Mouse (Mus musculus) spleen, adult 12 weeks (tissue): ENCODE data around the gene Taf6.

Source experiments
- DNase-seq: peaks from one replicate; pipeline ENCODE4 v3.0.0; 2022; ENCODE audit warnings: low spot score

Gene Taf6

GRCm38 (mm10) chr5:138171695-138172491 is 15.4 kb downstream of the Taf6 start, which contains the start of the genes Ap4m1 and Mcm7:
Gene Ap4m1 (plus strand): TSS chr5:138172002.
Gene Mcm7 (minus strand): TSS chr5:138172422.
- peak; percentile 86 for DNase-seq

GRCm38 (mm10) chr5:138170936-138171561 is 16.2 kb downstream of the Taf6 start:
- DNase-seq, result peak; percentile 92

DNA sequence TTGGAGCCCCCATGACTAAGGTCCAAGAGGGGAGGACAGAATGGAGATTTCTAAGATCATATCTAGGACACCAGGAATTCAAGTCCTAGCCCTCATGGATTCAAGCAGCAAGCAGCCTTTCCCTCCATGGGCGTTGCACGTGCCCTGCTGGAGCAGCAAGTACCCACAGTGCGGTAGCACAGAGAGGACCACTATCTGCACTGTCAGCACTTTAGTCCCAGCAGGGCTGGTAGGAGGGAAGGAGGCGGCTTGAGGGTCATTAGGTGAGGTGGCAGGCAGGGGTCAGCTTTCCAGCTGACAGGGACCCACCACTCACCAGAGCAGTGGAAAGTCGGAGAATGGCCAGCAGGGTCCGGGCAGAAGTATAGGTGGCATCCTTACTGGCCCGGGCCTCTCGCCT is 21.7 kb downstream of the Taf6 start:
- DNase-seq, result no peak

- no peak for DNase-seq
Measured at GRCm38 (mm10) chr5:138163610-138164009, 23.6 kb downstream of the Taf6 start.

GRCm38 (mm10) chr5:138163046-138163445 is 24.2 kb downstream of the Taf6 start:
- no peak for DNase-seq

GRCm38 (mm10) chr5:138160842-138161665 is 26.2 kb downstream of the Taf6 start, which contains the start of gene Cops6:
Gene Cops6 (plus strand): TSS chr5:138161071.
- peak; percentile 92 for DNase-seq

GRCm38 (mm10) chr5:138160224-138160762 is 27.0 kb downstream of the Taf6 start:
- DNase-seq, result no peak

- peak; percentile 73 for DNase-seq
Measured at GRCm38 (mm10) chr5:138155443-138155976, 31.7 kb downstream of the Taf6 start, which contains the start of gene Zfp113. Gene Zfp113 (minus strand): TSS chr5:138155744.

DNA sequence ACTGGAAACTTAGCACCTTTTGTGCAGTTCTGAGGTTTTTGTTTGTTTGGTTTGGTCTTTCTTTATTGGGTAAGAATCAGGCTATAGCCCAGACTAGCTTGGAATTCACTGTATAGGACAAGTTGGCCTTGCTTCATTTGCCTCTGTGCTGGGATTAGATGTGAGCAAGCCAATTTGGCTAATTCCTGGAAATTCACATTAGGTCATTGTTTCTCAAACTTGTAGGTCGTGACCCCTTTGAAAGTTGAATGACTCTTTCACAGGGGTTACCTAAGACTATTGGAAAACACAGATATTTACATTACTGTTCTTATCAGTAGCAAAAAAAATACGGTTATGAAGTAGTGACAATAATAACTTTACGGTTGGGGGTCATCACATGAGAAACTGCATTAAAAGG is 32.9 kb downstream of the Taf6 start:
- no peak for DNase-seq

- no peak for DNase-seq
Measured at GRCm38 (mm10) chr5:138138585-138138984, 48.7 kb downstream of the Taf6 start.

DNA sequence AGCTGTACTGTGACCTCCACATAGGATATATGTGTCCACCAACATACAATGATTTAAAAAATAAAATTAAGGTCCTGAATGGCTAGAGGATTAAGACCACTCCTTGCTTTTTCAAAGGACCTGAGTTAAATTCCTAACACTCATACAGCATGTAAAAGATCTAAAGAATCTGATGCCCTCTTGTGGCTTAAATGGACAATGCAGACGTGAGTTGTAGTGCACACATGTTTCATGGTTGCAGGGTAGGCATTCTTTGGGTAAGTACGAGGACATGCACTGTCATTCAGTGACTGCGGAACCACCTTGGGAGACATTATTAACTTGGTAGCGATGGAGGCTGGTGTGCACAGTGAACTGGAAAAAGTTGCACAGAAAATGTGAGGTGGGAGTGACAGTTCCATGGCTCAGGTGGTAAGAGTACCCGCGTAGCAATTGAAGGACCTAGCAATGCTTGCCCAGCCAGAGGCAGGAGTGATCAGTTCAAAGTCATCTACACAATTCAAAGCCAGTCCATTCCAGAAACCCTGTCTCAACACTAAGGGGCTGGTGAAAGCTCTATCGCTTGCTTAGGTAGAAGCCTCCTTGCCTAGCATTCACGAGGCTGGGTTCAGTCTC is 49.2 kb downstream of the Taf6 start:
- no peak for DNase-seq

- DNase-seq, result no peak
Measured at GRCm38 (mm10) chr5:138137257-138137656, 50.0 kb downstream of the Taf6 start.

DNA sequence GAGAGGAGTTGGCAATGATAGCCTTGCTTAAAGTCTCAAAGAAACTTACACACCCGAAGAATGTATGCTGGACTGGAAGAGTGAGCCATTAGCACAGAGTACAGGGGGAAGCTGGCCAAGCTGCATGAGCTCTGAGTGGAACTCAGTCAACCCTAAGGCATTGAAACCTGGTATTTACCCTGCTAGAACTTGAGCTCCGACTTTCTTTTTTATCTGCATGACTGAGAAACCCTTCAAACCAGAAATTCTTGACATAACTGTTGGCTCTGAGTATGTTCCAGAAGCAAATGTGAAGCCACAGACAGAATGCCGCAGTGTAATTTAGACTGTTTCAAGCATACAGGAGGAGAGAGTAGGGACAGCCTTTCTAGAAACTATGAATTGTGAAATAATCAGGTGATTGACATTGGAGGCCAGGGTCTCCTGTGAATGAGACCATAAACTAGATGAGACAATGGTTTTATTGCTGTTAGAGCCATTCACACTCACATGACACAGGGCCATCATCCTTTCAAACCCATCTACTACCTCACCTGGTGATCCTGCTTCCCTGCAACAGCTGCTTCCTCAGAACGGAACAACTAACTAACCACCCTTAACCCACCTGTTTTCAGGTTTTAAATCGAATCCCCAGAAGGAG is 54.7 kb downstream of the Taf6 start:
- DNase-seq, result no peak
